Mouse (Mus musculus): ENCODE measurements at regions not wholly inside any gene's neighbourhood (a gene's known extent, or its start where the extent isn't known, plus 50 kb on each side); places are given as distances from the start of the nearest gene placed in this dataset.

DNA sequence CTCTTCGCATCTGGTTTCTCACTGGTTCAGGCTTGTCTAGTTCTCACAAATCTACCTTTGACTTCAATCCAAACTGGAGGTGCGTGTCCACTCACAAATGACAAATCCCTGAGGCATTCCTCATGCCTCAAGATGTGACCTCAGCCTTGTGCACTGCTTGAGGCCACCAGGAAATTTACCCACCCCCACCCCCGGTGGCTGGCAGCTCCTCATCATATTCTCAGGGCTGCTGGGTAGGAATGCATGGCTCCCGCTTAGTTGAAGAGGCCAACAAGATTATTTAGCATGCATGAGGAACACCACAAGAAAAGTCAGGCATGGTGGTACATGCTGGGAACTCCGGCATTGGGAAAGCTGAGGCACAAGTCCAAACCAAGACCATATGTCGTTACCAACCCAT, 160.7 kb upstream of the Rhobtb1 start:
- TF ChIP-seq POLR2A (IDR thresholded peaks at IDR 0.05; ENCODE audit: control insufficient read depth, low read depth, low read length) (no peak), CTCF (IDR thresholded peaks at IDR 0.05; ENCODE audit: control insufficient read depth, insufficient read depth, insufficient replicate concordance, low read depth, low read length) (no peak)
